Comparison of ENCODE assay signal across 14 mouse cellular contexts in genomic region chr1:76980498-76981152, GRCm38 (mm10).
"Had no signal": no experiment of that assay in that cellular context is flagged by ENCODE, and none has a peak within 500 bp of the region (broad histone marks: within the 10 kb centered on the region; RNA-seq: fewer than 3 reads in every experiment).

No protein-coding gene starts in this region.

- DNase-seq: kidney, postnatal 14 days; left cerebral cortex, postnatal 4 days; lung, embryonic 14.5 days; lung, postnatal 10 days; lung, postnatal 4 days; right cerebral cortex, postnatal 14 days; thymus, adult 2 months; thymus, postnatal 25 days had no signal

- H3K27ac ChIP-seq: kidney, embryonic 15.5 days; limb, embryonic 15.5 days; liver, embryonic 12.5 days; midbrain, embryonic 12.5 days; stomach, embryonic 15.5 days had no signal

- H3K4me1 ChIP-seq: kidney, embryonic 15.5 days; liver, embryonic 12.5 days; megakaryocyte, embryonic 14.5 days had no signal

- H3K9ac ChIP-seq: kidney, embryonic 15.5 days; limb, embryonic 15.5 days; liver, embryonic 12.5 days; lung, embryonic 14.5 days; midbrain, embryonic 12.5 days; stomach, embryonic 15.5 days had no signal

- H3K36me3 ChIP-seq: kidney, embryonic 15.5 days; limb, embryonic 15.5 days; liver, embryonic 12.5 days; midbrain, embryonic 12.5 days; stomach, embryonic 15.5 days had no signal

- H3K4me2 ChIP-seq: kidney, embryonic 15.5 days; limb, embryonic 15.5 days; liver, embryonic 12.5 days; lung, embryonic 14.5 days; midbrain, embryonic 12.5 days; stomach, embryonic 15.5 days had no signal

- H3K4me3 ChIP-seq: kidney, embryonic 15.5 days; limb, embryonic 15.5 days; liver, embryonic 12.5 days; megakaryocyte, embryonic 14.5 days; midbrain, embryonic 12.5 days; stomach, embryonic 15.5 days had no signal

- H3K9me3 ChIP-seq: kidney, embryonic 15.5 days; limb, embryonic 15.5 days; liver, embryonic 12.5 days; midbrain, embryonic 12.5 days; stomach, embryonic 15.5 days had no signal

- H3K27me3 ChIP-seq: kidney, embryonic 15.5 days; limb, embryonic 15.5 days; liver, embryonic 12.5 days; megakaryocyte, embryonic 14.5 days; midbrain, embryonic 12.5 days; stomach, embryonic 15.5 days had no signal

- ATAC-seq: liver, embryonic 12.5 days had no signal
